Mouse (Mus musculus) kidney, adult 2 months (tissue): Measurements from ENCODE around the gene Olfr213.

Experiments used
- CTCF ChIP-seq: fragments of 200-500 bp; conservative IDR thresholded peaks from 2 replicates; pipeline ENCODE4 v1.5.1; 2011; ENCODE audit warnings: low read depth, mild to moderate bottlenecking, control low read depth, low read length, moderate library complexity, mixed read lengths; ENCODE audit not compliant: insufficient read depth, insufficient read length
- POLR2A ChIP-seq: fragments of 200-500 bp; IDR thresholded peaks from one replicate; pipeline ENCODE4 v1.6.1; 2011; ENCODE audit warnings: low read depth, low read length, control low read depth

- TF ChIP-seq CTCF (peak; percentile 66), POLR2A (no peak)
Observed at GRCm38 (mm10) chr6:116569834-116570233, 31.6 kb downstream of the Olfr213 start.
